Mouse (Mus musculus): Measurements from ENCODE around the gene Apod. TPM values are rescaled to one million over a fixed set of nuclear protein-coding genes. Genes with fewer than 3 reads are reported as not detected.
A peak's percentile ranks its signal among the peaks of the same experiment; 100 is the strongest.
"Not testable (repeated sequence)": the region's sequence is repeated elsewhere in the genome, so short reads cannot be mapped to it uniquely, and the experiment has no call there.

Apod gene
- total RNA-seq, 2 experiments from 2014 or later, result 34.3 to 42.6 TPM

DNA sequence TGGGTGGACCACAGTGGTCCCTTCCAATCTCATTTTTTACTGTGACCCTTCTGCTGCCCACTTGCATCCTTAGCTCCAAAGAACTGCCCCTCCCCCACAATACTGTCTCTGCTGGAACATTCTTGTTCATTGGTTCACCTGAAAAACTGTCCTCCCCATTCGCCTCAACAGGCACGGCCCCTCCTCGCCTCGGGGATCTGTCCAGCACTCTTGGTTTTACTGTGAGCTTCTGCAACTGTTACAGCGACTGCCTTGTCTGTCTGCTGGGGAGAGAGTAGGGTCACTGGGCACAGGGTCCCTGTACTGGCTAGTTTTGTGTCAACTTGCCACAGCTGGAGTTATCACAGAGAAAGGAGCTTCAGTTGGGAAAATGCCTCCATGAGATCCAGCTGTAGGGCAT, 24.7 kb upstream of the Apod start:
- TF ChIP-seq CTCF (IDR thresholded peaks at IDR 0.05), result no peak
- intact Hi-C loops (cut with DNase I), result no loop called here
- Histone ChIP-seq H3K4me3 (no peak overlapping the region), H3K27ac (no peak overlapping the region)
- DNase-seq, result no peak

DNA sequence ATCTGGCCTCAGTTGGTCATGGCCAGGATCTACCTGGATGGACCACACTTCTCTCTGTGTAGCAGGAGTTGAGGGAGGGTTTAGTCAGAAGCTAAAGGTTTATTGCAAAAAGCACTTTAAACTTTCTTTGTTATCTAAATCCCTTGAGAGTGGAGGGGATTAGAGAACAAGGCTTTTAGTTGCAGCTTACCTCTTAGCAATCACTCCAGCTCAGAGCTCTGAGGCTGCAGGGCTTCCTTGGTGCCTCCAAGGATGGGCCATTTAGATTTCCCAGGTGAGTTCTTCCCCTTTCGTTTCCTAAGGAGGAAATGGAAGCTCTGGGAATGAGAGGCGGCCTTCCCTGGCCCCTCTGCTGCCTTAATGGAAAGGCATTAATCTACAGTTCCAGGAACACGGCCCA, 23.3 kb upstream of the Apod start:
- Histone ChIP-seq H3K4me3 (no peak overlapping the region), H3K27ac (no peak overlapping the region)
- no peak for TF ChIP-seq CTCF (IDR thresholded peaks at IDR 0.05)
- no peak for DNase-seq
- intact Hi-C loops (cut with DNase I), result no loop called here

DNA sequence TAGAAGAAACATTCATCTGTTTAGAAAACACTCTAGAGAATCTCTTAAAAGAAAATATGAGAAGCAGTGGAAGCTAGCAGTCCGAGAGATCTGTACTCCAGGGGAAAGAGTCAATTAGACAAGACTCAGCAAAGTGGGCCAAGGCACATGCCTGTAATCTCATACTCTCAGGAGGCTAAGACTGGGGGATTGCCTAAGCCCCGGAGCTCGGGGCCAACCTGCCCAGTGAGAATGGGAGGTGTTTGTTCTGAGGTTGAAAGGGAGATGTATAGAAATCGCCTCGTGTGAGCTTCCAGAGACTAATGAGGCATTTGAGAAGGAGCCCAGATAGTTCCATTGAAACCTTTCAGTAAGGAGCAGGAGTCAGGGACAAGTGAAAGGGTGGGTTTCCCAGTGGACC, 20.2 kb upstream of the Apod start:
- Histone ChIP-seq H3K27ac (no peak overlapping the region), H3K4me3 (no peak overlapping the region)
- no peak for TF ChIP-seq CTCF (IDR thresholded peaks at IDR 0.05)
- intact Hi-C loops (cut with DNase I), result no loop called here
- DNase-seq, result peak; percentile 61

DNA sequence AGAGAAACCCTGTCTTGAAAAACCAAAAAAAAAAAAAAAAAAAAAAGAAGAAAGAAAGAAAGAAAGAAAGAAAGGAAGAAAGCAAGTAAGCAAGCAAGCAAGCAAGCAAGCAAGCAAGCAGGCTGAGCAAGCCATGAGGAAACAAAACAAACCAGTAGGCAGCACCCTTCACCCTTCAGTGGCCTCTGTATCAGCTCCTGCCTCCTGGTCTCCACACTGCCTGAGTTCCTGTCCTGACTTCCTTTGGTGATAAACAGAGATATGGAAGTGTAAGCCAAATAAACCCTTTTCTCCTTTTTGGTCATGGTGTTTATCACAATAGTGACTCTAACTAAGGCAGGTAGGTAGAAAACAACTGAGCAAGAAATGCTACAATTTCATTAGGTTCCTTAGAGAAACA, 18.0 kb upstream of the Apod start:
- H3K4me3 ChIP-seq, result no peak overlapping the region
- no peak for DNase-seq
- TF ChIP-seq CTCF (IDR thresholded peaks at IDR 0.05), result no peak
- H3K27ac ChIP-seq, result no peak overlapping the region
- intact Hi-C loops (cut with DNase I), result no loop called here

DNA sequence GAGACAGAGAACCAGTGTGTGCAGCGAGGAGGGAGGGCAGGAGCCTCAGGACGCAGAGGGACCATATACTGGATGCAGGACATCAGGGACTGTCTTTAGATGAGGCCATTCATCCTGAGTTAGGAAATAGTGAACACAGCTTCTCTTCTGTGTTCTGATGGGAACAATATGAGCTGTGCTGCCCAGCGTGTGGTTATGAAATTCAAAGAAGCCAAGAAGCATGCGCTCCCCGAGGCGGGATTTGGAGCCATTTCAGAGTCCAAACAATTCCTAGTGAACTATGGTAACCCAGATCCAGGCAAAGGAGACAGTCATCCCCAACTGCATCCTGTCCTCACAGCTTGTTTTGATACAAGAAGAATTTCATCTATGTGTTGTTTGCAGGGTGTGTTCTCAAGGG, 16.4 kb upstream of the Apod start:
- DNase-seq, result peak; percentile 74
- H3K4me3 ChIP-seq; intact Hi-C loops (cut with DNase I): not testable (repeated sequence)
- H3K27ac ChIP-seq, result peak overlapping the region; percentile 72

DNA sequence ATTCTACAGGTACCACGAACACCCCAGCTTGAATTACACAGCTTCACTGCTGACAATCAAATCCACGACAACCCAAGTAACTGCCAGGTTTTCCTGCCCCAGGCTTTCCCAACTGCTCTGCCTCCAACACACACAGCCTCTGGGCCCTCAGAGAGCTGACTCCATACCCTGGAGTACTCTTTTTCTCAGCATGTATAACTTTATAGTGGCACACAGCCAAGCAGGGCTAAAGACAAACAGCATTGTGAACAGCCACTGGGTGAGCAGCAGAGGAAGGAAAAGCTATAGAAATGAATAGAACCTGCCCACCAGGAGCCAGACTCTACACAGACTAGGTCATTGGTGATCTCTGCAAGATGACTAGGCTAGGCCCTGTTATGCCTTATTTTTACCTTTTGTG, 15.1 kb upstream of the Apod start:
- no peak for TF ChIP-seq CTCF (IDR thresholded peaks at IDR 0.05)
- intact Hi-C loops (cut with DNase I), result loop anchor here (5.0 kb wide), 1 partner anchor 52 kb away; the partner anchor contains the start of gene Ppp1r2
- no peak overlapping the region for H3K4me3 ChIP-seq
- no peak for DNase-seq
- peak overlapping the region; percentile 72; the same call in 1 of the 2 replicates for H3K27ac ChIP-seq

DNA sequence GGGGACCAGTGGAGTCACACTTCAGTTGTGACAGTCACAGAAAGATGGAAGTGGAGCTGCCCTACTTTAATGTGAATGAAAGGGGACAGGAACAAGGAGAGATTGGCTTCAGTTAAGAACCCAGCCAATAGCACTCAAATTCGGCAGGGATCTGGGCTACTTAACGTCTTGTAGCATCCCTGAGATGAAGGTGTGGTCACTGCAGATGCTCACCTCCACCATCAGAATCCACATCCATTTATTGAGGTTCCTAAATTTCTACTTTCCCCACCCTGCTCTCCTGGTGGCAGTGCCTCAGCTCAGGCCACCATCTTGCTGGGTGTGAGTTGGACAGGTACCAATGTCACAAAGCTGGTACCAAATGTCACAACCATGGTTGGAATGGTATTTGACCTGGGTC, 13.3 kb upstream of the Apod start:
- no peak for DNase-seq
- intact Hi-C loops (cut with DNase I), result loop anchor here (5.0 kb wide), 1 partner anchor 51 kb away; the partner anchor contains the start of gene Ppp1r2
- H3K4me3 ChIP-seq, result no peak overlapping the region
- H3K27ac ChIP-seq, result peak overlapping the region; percentile 85
- TF ChIP-seq CTCF (IDR thresholded peaks at IDR 0.05), result no peak

DNA sequence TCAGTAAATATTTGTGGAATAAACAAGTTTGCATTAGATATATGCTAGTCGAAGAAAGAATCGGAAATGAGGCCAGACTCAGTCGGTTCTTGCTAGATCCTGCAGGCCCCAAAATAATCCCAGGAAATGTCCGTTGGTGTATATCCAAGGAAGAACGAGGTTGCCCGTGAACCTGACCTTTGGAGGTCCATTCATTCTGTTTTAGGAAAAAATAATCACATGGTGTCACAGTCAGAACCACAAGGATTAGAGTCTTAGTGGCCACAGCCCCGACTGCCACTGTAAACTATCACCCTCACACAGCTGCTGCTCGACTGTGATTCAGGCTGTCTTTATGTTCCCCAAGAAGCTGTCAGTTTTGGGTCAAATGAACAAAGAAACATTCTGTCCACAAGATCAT, 12.8 kb upstream of the Apod start:
- H3K27ac ChIP-seq, result peak overlapping the region; percentile 85
- intact Hi-C loops (cut with DNase I), result loop anchor here (5.0 kb wide), 1 partner anchor 50 kb away; the partner anchor contains the start of gene Ppp1r2
- TF ChIP-seq CTCF (IDR thresholded peaks at IDR 0.05), result no peak
- DNase-seq, result no peak
- H3K4me3 ChIP-seq, result no peak overlapping the region

DNA sequence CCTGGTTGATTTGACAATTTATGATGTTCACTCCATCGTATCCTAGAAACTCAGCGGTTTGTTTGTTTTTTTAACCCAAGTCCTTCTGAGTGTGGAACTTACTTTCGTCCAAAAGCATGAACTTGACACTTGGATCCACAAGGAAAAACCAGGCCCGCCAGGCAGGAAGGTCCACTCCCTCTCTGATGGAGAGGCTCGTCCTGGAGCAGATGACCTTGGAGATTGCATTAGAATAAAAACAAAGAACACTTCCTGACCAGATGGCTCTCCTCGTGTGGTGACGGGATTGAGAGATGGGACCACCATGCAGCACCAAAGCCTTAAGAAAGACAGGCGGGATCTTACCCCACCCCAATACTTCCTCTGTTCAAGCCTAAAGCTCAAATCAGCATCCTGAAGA, 12.1 kb upstream of the Apod start:
- DNase-seq, result peak; percentile 55
- no peak for TF ChIP-seq CTCF (IDR thresholded peaks at IDR 0.05)
- H3K27ac ChIP-seq, result peak overlapping the region; percentile 85
- H3K4me3 ChIP-seq, result no peak overlapping the region
- intact Hi-C loops (cut with DNase I), result loop anchor here (5.0 kb wide), 1 partner anchor 49 kb away; the partner anchor contains the start of gene Ppp1r2

DNA sequence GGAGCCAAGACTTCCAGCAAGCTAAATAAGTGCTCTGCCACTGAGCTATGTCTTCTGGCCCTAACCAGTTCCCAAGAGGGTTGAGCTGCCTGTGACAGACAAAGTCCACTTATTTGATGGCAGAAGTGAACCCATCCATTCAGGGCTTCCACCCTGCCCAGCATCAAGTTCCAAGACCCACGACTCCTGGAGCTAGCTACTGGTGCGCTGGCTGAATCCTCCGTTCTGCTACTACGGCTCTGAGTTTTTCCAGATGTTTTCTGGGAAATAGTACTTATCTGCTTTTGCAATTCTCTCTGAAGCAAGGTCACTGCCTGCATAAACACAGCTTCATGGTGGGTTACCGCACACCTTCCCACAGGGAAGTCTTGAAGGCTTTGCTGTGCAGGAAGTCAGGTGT, 11.4 kb upstream of the Apod start:
- DNase-seq, result peak; percentile 57
- TF ChIP-seq CTCF (IDR thresholded peaks at IDR 0.05), result no peak
- Histone ChIP-seq H3K27ac (peak overlapping the region; percentile 85), H3K4me3 (no peak overlapping the region)
- intact Hi-C loops (cut with DNase I), result loop anchor here (5.0 kb wide), 1 partner anchor 49 kb away; the partner anchor contains the start of gene Ppp1r2

DNA sequence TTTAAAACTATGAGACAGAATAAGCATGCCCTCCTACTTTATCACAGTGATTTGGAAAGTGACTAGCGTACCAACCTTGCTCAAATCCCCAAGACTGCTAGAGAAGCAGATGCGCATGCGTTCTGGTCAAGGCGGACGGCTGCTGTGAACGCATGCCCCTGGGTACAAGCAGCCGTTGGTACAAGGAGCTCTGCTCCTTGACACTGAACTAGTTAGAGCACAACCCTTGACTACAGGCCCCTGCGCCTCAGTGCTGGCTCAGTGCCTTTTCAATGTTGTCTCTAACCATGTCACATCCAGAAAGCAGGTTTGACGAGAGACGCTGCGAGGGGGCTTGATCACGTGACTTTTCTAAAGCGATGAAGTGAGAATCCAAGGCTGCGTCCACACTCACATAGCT, 10.5 kb upstream of the Apod start:
- TF ChIP-seq CTCF (IDR thresholded peaks at IDR 0.05), result no peak
- Histone ChIP-seq H3K27ac (peak overlapping the region; percentile 85), H3K4me3 (no peak overlapping the region)
- intact Hi-C loops (cut with DNase I), result loop anchor here (5.0 kb wide), 1 partner anchor 48 kb away; the partner anchor contains the start of gene Ppp1r2
- DNase-seq, result no peak

DNA sequence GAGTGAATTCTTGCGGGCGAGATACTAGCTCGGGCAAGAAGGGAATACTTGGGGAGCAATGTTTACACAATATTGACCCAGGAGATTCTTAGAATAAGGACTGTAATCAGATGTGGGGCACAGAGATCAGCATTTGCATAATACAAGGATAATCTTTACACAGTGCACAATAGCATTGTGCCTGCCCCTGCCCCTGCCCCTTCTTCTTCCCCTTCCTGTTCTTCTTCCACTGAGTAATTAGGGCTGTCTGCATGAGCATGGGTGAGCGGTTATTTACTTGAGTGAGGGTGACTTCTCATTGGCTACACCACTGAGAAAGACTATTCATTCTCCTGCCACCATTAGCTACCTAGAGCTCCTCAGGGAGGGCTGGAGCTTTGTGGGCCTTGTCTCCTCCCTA, 6.9 kb upstream of the Apod start:
- TF ChIP-seq CTCF (IDR thresholded peaks at IDR 0.05), result no peak

DNA sequence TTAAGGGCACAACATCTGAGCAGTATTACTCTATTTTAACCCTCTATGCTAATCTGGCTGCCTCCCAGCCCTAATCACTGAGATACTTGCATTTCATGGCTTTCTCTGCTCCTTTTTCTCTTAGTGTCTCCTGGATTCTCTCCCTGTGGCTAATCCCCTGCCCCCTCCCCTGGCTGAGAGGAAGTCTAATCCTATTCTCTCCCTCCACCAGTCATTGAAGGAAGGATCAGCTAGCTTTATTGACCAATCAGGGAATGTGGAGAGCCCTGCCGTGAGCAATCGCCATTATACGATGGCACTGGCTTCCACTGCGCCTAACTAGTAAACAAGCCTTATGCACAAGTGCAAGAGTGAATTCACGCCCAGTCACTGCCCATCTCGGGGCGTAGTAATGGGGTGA, 6.3 kb upstream of the Apod start:
- Histone ChIP-seq H3K27ac (no peak overlapping the region), H3K4me3 (no peak overlapping the region)
- peak; percentile 14 for DNase-seq
- no peak for TF ChIP-seq CTCF (IDR thresholded peaks at IDR 0.05)
- intact Hi-C loops (cut with DNase I), result no loop called here

More for the DNA sequence above, 6.9 kb upstream of the Apod start:
- no peak overlapping the region for H3K4me3 ChIP-seq
- DNase-seq, result no peak
- H3K27ac ChIP-seq, result no peak overlapping the region
- intact Hi-C loops (cut with DNase I), result no loop called here

DNA sequence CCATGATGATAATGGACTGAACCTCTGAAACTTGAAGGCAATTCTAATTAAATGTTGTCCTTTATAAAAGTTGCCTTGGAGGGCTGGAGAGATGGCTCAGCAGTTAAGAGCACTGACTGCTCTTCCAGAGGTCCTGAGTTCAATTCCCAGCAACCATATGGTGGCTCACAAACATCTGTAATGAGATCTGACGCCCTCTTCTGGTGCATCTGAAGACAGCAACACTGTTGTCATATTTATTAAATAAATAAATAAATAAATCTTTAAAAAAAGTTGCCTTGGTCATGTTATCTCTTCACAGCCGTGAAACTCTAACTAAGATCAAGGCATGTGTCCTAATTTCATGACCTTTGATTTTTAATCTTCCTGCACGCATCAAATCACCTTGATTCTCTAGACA, 5.1 kb upstream of the Apod start:
- TF ChIP-seq CTCF (IDR thresholded peaks at IDR 0.05), result peak; percentile 43
- peak overlapping the region; percentile 75 for H3K27ac ChIP-seq
- intact Hi-C loops (cut with DNase I); H3K4me3 ChIP-seq; DNase-seq: not testable (repeated sequence)

Data from gastrocnemius, adult 2 months (tissue).